Mouse (Mus musculus) gastrocnemius, postnatal 4 days (tissue): Measurements from ENCODE around the gene Shroom2. TPM values are rescaled to one million over a fixed set of nuclear protein-coding genes. Genes with fewer than 3 reads are reported as not detected.
A peak's percentile ranks its signal among the peaks of the same experiment; 100 is the strongest.
"Not testable (repeated sequence)": the region's sequence is repeated elsewhere in the genome, so short reads cannot be mapped to it uniquely, and the experiment has no call there.

Experiments
- DNase-seq, 2 experiments: peaks; one replicate each; pipeline ENCODE4 v3.0.0; 2021 to 2022; ENCODE audit warnings: low spot score in 2 of 2, mixed read lengths in 2 of 2
- long read RNA-seq, 2 experiments: library from polyadenylated mRNA; stranded (forward); transcript quantifications; one replicate each; pipeline ENCODE4 v2.0.0; 2021
- total RNA-seq, 2 experiments: library from RNA; stranded (reverse); gene quantifications; 2 replicates each; pipeline ENCODE4 v1.2.3; 2021

Shroom2 gene
- total RNA-seq: 1 to 10 TPM; 8.3 to 8.6 TPM
- long read RNA-seq, experiment 1, full-length matches to known transcripts: 1 of 6 reads
- long read RNA-seq, experiment 1, partial matches to known transcripts: 1 of 6 reads
- long read RNA-seq, experiment 1, other reads (novel, unspliced or antisense): 4 of 6 reads
- long read RNA-seq, experiment 2, partial matches to known transcripts: 2 of 3 reads
- long read RNA-seq, experiment 2, other reads (novel, unspliced or antisense): 1 of 3 reads

DNA sequence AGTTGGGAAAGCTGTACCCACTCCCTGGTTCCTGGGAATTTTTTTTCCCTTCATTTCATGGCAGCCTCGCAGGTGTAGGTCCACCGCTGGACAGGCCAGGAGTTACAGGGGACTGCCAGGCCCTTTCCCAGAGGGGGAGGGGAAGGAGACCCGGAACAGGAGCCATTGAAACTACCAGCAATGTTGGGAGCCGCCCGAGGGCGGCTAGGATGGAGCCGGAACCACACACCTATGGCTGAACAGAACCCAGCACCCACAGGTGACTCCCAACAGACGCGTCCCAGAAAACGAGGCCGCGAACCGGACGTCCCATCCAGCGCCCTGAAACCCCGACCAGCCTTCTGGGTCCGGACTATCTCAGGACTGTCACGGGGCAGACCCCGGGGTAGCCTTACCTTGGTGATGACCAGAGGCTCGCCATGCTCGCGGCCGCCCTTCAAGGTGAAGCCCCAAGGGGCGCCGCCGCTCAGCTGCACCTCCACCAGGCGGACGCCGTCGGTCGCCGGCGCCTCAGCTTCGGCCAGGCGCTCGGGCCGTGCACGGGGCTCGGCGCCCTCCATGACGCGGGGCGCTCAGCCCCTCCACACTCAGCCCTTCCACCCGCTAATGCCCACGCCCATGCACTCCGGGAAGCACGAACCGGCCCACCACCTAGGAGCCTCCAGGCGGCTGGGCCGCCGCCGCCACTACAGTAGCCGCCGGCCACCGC, at the start of gene Shroom2:
TSS of gene Shroom2 (minus strand) at position 575 of the 709 bp plus-strand sequence.
- DNase-seq: no peak

DNA sequence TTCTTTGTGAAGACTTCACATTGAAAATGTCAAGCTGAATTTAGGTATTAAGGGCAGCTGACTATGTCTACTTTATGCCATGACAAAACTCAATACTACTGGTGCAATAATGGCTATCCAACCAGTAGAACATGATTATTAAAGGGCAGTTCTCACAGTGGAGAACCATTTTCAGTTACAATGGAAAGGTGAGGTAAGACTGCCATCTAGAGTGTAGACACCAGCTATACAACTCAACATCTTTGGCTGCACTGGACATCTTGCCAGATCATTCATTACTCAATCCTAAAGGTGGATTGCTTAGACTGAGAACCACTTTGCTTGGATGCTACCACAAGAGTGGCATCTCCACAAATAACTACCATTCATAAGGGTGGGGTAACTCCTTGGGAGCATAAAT, 49.7 kb upstream of the Shroom2 start:
- no peak for DNase-seq

DNA sequence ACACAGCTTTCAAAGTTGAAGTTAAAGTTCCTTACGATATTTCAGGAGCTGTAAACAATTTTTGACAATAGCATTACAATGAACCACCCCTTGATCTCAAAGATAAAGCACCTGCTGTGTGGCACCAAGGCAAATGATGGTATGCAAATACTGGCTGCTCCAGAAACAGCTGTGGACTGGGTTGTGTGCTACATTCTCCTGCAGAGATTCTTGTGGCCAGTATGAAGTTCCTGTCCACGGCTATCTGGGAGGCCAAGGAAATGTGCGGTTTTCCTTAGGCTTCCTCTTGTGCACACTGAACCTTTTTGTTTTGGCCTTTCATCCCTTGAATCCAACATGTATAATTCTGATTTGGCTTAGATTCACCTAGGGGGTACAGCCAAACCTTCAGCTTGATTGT, 44.1 kb upstream of the Shroom2 start:
- no peak for DNase-seq

DNA sequence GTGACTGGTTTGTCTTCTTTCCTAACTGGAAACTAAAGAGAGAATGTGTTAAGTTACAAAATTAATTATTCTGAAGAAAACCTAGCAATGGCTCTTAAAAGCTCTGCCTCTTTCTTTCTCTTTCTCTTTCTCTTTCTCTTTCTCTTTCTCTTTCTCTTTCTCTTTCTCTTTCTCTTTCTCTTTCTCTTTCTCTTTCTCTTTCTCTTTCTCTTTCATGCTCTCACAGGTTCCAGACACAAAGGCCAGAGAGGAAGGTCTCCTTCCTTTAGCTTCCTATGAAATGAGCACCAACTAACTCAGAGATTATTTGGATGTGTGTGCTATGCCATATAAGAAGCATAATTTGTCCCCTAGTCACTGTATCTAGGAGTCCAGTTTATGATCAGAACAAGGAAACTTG, 36.1 kb upstream of the Shroom2 start:
- no peak for DNase-seq

DNA sequence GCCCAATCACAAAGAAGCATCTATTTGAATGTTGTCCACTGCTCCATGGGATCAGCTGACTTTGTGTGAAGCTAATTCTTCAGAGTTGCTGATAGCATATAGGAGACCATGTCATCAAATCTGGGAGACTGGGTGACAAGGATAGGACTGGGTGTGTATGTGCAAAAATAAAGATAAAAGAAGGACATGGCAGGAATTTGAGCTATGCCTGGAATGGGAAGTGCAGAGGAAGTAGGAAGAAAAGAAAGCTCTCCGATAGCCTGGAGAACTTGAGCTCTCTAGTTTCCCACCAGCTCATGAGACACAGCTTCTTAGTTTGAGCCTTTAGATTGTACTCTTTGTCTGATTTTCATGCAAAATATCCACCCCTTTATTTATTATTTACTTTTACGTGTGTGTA, 19.3 kb upstream of the Shroom2 start:
- DNase-seq: no peak

DNA sequence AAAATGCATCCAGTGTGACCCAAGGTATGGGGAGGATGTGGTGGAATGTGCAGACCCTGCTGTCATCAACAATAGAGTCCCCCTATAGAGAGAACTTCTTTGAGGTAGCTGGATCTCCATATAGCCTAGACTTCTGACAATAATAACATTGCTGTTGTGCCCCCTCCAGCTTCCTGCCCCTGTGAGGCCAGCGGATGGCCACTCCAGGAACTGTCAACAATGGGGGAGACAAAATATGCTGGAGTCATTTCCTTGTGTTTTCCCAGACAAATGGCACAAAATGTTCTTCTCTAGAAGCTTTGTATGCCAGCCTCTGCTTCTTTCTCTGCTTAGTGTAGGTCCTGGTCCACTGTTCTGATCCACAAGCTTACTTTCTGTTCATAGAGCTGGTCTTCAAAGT, 18.9 kb upstream of the Shroom2 start:
- DNase-seq: no peak

DNA sequence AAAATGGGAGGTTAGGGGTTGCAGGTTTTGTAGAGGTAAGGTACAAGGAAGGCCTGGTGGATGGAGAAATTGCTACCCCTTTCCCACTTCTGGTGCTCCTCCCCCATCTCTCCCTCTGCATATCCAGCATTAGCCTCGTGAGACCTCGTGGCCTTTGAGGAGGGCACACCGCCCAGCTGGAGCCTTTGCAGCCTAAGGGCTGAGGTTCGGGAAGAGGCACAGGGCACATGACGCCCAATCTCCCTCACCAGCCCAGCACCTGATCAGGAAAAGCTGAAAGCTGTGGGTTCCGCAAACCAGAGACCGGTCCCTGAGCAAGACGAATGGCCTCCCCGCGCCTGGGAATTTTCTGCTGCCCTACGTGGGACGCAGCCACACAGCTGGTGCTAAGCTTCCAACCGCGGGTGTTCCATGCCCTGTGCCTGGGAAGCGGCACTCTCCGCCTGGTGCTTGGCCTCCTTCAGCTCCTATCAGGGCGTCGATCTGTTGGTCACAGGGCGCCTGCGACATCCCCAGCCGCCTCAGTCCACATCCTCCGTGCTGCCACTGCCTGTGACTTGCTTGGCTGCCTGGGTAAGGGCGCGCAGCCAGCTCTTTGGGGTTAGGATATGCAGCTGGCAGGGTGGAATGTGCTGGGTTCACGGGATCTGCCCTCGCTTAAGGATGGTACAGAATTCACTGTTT, 12.6 kb upstream of the Shroom2 start, which contains the start of gene Gpr143:
TSS of gene Gpr143 (plus strand) at position 202 of the 684 bp plus-strand sequence.
- DNase-seq: peak in 1 of 2 experiments; percentile 5

DNA sequence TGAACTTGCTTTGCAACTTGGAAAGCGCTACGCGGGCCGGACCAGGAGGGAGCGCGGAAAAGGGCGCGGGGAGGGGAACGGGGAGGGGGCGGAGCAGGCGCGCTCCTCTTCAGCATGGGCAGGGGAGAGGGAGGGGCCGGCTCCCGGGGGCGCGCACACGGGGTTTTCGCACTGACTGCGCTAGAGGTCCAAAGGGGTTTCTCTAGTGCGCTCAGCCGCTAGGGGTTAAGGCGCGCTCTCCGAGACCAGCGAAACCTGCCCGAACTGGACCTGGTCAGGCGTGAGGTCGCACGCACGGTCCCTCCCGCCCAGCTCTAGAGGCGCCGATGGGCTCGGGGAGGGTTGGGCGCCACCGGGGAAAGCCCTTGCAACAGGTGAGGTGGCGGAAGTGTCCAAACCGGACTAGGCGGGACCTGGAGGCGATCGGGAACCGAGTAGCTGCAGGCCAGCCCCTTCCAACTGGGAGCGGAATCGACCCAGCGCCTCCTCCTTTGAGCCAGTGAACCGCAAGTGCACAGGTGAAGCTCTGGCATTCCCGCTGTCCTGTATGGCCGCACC, 414 bp upstream of the Shroom2 start:
- peak; percentile 29 to 38 for DNase-seq

DNA sequence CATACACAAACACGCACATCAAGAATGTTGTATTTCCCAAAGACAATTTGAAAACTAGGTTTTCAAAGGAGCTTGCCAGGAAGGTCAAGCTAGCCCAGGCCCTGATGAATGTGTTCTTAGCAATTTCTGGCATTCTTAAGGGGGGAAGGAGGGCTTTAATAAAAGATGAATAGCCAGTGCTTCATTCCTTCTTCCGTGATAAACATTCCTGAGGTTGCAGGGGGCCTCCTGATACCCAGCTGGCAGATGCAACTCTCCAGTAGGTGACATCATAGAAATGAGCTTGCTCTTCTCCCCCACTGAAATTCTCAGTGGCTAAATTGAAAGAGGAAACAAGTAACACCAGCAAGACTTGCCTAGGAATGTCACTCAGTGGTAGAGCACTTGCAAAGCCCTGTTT, 5.1 kb downstream of the Shroom2 start:
- DNase-seq: no peak

DNA sequence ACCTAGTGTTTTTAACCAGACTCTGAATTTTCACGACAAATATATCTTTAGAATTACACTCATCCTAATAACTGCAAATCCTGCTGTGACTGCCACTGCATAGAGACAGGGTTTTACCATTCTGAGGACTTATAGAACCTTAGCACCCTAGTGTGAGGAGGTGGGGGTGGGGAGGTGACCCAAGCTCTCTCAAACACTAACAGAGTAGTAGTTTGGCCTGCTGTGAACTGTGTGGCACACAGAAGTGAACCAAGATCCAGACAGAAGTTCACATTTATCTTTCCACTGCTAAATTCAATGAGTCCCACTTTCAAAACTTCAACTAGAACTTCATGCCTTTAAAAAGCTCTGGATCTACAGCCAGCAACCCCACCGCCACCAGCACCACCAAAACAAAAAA, 6.4 kb downstream of the Shroom2 start:
- DNase-seq: no peak

DNA sequence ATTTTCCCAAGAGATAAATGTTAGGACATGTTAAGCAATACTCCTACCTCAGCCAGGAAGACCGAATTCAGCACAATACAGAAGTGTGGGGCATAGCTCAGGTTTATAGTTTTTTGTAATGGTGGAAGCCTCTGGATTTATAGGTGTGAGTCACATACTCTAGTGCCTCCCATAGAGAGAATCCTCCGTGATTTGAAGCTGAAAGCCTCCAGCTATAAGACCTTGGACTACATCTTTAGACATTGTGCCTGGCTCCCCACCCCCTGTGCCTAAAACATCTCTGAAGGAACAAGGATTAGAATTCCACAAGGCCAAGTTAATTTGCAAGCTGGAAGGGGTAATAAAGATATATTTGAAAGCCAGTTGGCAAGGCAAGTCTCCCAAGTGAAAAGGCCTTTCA, 6.8 kb downstream of the Shroom2 start:
- no peak for DNase-seq

DNA sequence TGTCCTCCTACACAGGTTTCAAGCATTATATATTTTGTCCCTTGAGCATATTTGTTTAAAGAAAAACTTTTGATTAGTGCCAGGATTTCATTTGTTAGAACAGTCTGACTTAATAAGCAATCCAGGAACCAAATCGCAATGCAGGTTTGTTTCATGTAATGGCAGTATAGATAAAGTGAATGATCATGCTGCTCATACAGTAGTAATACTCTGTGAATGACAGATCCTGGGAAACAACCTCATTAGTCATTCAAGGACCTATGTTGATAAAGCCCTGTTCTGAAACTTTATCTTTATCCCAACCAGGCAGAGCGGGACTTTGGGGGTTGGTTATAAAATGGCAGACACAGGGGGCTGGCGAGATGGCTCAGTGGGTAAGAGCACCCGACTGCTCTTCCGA, 13.0 kb downstream of the Shroom2 start:
- DNase-seq: no peak

DNA sequence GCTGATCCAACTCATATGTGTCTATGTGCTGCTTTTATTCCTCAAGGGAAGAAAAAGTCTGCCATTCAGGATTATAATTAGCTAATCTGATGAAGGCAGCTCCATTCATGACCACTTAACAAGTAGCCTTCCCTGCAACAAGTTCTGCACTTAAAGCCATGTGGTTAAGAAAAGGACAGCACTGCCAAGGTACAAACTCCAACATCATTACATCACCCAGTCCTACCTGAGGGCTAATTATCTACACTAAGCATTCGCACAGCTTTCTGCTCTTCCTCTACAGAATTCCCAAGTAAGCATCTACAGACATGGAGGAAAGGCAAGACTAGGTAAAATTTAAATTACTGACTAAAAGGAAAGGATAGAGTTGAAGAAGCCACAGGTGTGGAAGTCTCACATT, 13.4 kb downstream of the Shroom2 start:
- DNase-seq: no peak

DNA sequence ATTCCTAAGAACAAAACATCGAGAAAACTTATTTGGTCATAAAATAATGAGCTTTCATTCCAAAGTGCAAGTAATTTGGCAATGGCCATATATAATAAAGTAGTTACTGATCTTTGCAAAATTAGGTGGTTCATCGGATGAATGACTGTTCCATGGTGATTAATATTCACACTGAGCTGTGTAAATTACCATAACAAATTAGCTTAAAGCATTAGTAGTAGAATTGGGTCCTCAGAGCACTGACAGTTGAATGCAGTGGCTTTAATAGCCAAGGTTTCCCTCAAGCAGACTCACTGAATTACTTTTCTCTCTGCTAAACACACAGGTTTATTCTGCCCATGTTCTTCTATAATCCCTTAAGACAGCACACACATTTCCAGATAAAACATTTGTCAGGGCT, 23.3 kb downstream of the Shroom2 start:
- DNase-seq: no peak

DNA sequence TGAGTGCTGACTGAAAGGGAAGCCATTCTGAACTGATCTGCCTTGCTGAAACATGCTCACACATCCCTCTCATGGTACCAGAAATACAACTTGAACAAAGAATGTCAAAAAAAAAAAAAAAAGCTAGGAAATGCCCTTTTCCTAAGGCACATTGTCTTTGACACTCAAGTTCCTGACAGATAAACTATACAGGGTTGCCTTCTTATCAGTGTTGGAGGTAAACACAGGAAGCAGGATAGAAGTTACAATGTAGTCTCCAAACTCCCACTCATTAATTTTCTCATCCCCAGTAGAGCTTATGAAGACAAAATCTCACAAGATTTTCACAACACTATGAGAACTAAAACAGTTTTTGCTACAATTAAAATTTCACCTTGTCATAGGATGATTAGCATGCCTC, 25.6 kb downstream of the Shroom2 start:
- no peak for DNase-seq

DNA sequence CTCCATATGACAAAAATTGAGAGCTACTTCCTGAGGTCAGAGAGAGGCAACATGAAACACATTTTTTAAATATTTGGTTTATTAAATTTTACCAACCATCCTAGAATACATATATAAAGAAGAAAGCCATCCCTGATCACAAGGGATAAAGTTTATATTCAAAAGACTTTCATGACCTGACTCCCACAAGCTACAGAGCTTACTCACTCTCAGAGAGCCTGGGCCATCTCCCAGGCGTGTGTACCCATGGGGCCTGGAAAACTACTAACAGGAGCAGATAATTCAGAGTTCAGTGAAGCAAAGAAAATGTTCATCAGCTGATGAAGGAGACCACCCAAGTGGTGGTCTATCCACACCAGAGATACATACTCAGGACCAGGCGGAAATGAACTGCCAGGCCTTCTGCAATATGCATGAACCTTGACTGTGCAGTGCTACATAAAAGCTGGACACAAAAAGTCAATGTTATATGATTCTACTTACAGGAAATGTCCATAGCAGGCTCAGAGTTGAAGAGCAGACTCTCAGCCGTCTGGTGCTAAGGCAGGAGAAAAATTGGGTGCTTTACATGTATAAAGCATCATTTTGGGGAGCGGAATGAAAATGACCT, 30.4 kb downstream of the Shroom2 start:
- DNase-seq: no peak

DNA sequence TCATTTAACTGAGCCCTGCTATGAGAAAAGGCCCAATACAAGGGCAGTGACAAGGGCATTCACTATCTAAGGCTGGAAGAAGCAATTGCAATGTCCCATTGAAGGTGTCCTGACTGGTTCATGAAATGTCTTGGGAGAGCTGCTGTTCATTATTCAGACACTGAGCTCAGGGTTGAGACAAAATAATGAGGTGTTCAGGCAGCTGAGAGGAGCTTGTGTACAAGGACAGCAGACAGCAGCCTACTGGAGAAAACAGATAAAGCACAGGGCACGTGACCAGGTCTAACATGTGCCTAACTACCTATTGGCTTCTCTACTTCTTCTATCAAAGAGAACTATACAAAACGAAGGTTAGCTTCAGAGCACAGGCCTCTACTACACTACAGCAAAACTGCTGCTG, 31.1 kb downstream of the Shroom2 start:
- no peak for DNase-seq

DNA sequence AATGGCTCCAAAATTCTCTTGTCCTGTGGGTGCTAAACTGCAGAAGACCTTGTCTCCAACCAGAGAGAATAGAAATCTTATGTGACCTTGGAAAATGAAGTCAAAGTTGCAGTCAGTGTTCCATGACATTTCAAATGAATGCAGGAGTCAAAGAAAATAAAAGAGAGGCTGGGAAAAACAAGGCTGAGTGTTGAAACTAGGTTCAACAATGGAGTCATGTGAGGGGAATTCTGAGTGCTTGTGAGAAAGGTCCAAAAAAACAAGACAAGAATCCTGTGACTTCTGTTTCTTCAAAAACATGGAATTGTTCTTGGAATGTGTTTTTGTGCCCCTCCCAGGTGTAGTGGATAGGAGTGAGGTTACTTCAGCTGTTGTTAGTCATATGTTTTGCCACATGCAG, 34.0 kb downstream of the Shroom2 start:
- no peak for DNase-seq

DNA sequence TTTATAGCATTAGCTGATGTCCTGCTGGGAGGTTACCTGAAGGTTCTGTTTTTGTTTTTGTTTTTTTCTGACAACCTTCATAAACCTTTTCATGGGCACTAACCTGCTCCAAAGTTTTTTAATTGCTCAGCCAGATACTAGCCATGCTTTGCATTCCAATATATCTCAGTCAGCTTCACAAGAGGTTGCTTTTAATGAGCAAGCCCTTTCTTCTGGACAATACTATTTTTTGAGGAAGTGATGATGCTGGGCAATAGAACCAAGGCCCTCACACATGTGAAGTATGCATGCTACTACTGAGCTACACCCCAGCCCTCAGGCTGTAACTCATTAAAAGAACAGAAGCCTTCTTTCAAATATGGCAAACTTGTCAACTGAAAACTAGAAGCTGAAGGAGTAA, 52.6 kb downstream of the Shroom2 start:
- DNase-seq: no peak

DNA sequence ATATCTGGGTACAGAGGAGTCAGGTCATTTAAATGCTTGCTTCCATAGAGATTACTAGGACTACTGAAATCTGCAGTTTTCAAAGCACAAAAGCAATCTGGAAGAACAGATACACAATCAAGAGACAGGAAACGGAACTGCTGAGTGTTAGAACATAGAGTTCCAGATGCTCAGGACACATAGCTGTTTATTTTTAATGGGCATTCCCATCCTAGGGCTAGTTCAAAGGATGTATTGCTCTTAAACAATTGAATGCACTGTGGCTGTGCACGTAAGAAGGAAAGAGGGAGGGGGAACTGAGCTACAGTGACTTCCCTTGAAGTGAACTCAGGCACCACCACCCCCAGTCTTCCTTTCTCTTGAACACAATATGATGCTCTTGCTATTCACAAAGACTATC, 58.5 kb downstream of the Shroom2 start:
- DNase-seq: not testable (repeated sequence)

DNA sequence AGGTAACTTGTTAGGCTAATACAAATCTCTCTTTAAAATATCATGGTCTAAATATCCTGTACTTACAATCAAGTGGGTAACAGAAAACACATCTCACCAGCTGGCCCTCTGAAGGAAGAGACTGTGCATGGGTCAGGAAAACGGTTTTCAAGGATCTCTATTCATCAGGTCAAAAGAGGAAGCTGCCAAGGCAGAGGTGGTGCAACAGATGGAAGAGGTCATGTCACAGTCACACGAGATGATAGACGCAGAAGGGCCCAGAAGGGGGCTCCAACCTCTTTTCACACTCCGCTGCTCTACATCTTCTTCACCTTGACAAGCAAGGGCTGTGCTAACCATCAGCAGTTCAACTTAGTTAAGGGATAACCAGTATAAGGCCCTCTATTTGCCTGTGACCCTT, 60.9 kb downstream of the Shroom2 start:
- no peak for DNase-seq

DNA sequence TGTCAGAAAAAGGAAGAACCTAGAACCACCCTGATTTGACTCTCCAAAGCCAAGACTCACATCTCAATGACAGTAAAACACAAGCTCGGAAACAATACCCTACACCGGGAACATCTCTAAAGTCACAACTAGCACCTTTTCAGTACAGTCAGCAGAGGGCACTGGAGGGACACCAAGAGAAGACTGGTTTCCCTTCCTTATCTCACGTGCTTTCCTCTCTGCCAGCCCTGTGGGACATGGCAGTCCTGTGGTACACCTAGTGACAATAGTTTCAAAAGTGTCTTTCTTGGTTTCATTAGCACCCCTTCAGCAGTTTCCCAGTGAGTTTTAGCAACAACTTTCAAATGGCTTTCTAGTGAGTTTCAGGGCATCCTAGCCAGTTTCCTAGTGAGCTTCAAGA, 63.9 kb downstream of the Shroom2 start:
- DNase-seq: peak in 1 of 2 experiments; percentile 7
